15 mouse cellular contexts compared by ENCODE assay signal in the genomic region with DNA sequence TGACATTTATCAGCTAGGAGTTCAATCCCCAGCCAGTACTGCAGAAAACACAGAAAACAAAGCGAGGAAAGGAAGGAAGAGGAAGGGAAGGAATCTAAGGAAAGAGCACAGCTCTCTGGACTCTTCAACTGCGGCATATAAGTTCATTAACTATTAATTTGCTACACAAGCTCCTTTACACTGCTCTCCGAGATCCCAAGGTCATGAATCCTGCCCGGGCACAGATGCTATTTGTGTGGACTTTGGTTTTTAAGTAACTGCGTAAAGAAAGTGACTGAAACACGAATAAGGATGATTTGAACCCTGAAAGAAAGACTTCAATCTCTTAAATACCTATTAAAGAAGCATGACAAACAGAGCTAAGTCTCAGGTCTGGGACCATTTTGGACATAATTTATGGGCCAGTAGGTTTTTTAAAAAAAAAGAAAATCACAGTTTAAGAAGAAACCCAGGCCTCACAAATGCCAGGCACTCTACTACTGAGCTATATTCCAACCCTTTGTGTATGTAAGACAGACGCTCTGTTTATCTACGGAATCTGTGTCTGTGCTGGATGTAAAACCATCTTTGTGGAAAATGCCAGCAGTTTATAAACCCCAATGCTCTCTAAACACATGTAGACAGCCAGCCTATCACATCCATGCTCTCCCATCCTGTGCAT. TPM values are rescaled to one million over a fixed set of nuclear protein-coding genes. Genes with fewer than 3 reads are reported as not detected.
A peak's percentile ranks its signal among the peaks of the same experiment; 100 is the strongest.
DNase-seq lines count a peak whose midpoint lies in the region; ATAC-seq lines count a peak whose summit lies in the region.
"Had no signal": no experiment of that assay in that cellular context is flagged by ENCODE, and none has a peak within 500 bp of the region (broad histone marks: within the 10 kb centered on the region; RNA-seq: fewer than 3 reads in every experiment).

No protein-coding gene starts in this region.

- no peak for DNase-seq in heart, adult 18-20 months
- DNase-seq in liver, result no peak
- no peak for DNase-seq in right cerebral cortex, postnatal 25 days
- no peak for DNase-seq in left cerebral cortex, postnatal 25 days (ENCODE audit: low spot score in 2 of 2)
- DNase-seq: adrenal gland, adult 8-10 months; right cerebral cortex, postnatal 4 days had no signal

- intact Hi-C loops in left cerebral cortex, postnatal 25 days (cut with DNase I), result no loop called here

- H3K27ac ChIP-seq in heart, embryonic 12.5 days (ENCODE audit: poor library complexity, severe bottlenecking), result peak overlapping the region; percentile 33; the same call in 1 of the 2 replicates
- H3K27ac ChIP-seq in liver, embryonic 12.5 days, result peak overlapping the region; percentile 27
- H3K27ac ChIP-seq in intestine, embryonic 16.5 days (ENCODE audit: low read length), result peak overlapping the region; percentile 33
- peak overlapping the region; percentile 56; the same call in 1 of the 2 replicates for H3K27ac ChIP-seq in stomach, embryonic 14.5 days (ENCODE audit: low read length)
- H3K27ac ChIP-seq: hindbrain, embryonic 15.5 days; liver, embryonic 14.5 days had no signal

- H3K4me1 ChIP-seq in heart, embryonic 12.5 days (replicated peaks), result peaks cover 56% of the 10 kb centered on the region
- peaks cover 99% of the 10 kb centered on the region for H3K4me1 ChIP-seq in liver, embryonic 12.5 days
- peaks cover 39% of the 10 kb centered on the region for H3K4me1 ChIP-seq in intestine, embryonic 16.5 days (ENCODE audit: control insufficient read depth, insufficient read depth, low read length)
- H3K4me1 ChIP-seq in stomach, embryonic 14.5 days (ENCODE audit: control insufficient read depth, insufficient read depth, low read length), result peaks cover 31% of the 10 kb centered on the region

- no peak for ATAC-seq in heart, embryonic 12.5 days (ENCODE audit: insufficient number of reproducible peaks, low FRiP score)
- ATAC-seq in liver, embryonic 12.5 days, result no peak
- ATAC-seq in intestine, embryonic 16.5 days, result peak; percentile 38; the same call in 1 of the 2 replicates
- ATAC-seq in stomach, embryonic 14.5 days (ENCODE audit: insufficient number of reproducible peaks, insufficient read depth, low FRiP score, low read depth), result 0 out of 2 replicates have a peak, but pooled peaks have one; percentile 14

- H3K4me2 ChIP-seq in heart, embryonic 12.5 days, result no peak overlapping the region
- no peak overlapping the region for H3K4me2 ChIP-seq in liver, embryonic 12.5 days
- H3K4me2 ChIP-seq in intestine, embryonic 16.5 days (ENCODE audit: low read depth, low read length), result no peak overlapping the region
- no peak overlapping the region for H3K4me2 ChIP-seq in stomach, embryonic 14.5 days (replicated peaks; ENCODE audit: low read depth, low read length)
- H3K4me2 ChIP-seq: hindbrain, embryonic 15.5 days; midbrain, embryonic 11.5 days had no signal

- no peaks in the 10 kb centered on the region for H3K27me3 ChIP-seq in heart, embryonic 12.5 days (replicated peaks)
- H3K27me3 ChIP-seq in liver, embryonic 12.5 days (replicated peaks), result no peaks in the 10 kb centered on the region
- no peaks in the 10 kb centered on the region for H3K27me3 ChIP-seq in intestine, embryonic 16.5 days (replicated peaks; ENCODE audit: control insufficient read depth, insufficient read depth, low read length)
- H3K27me3 ChIP-seq in stomach, embryonic 14.5 days (ENCODE audit: control insufficient read depth, insufficient read depth, low read length), result no peaks in the 10 kb centered on the region
- H3K27me3 ChIP-seq: hindbrain, embryonic 15.5 days had no signal

- H3K9ac ChIP-seq in heart, embryonic 12.5 days, result no peak overlapping the region
- H3K9ac ChIP-seq in liver, embryonic 12.5 days, result 0 out of 2 replicates have a peak overlapping the region, but pooled peaks have one; percentile 8
- H3K9ac ChIP-seq in intestine, embryonic 16.5 days (ENCODE audit: low read depth, low read length), result no peak overlapping the region
- H3K9ac ChIP-seq in stomach, embryonic 14.5 days (replicated peaks; ENCODE audit: low read depth, low read length), result no peak overlapping the region
- H3K9ac ChIP-seq: hindbrain, embryonic 15.5 days; liver, embryonic 14.5 days had no signal

- H3K4me3 ChIP-seq in heart, embryonic 12.5 days, result no peak overlapping the region
- no peak overlapping the region for H3K4me3 ChIP-seq in liver, embryonic 12.5 days
- H3K4me3 ChIP-seq in intestine, embryonic 16.5 days (ENCODE audit: low read length), result no peak overlapping the region
- no peak overlapping the region for H3K4me3 ChIP-seq in stomach, embryonic 14.5 days (ENCODE audit: low read depth, low read length)
- H3K4me3 ChIP-seq: hindbrain, embryonic 15.5 days had no signal

- H3K36me3 ChIP-seq in heart, embryonic 12.5 days, result peaks cover 43% of the 10 kb centered on the region
- H3K36me3 ChIP-seq in liver, embryonic 12.5 days, result peaks cover 47% of the 10 kb centered on the region
- peaks cover 12% of the 10 kb centered on the region for H3K36me3 ChIP-seq in intestine, embryonic 16.5 days (ENCODE audit: control insufficient read depth, insufficient read depth, low read length)
- peaks cover 35% of the 10 kb centered on the region for H3K36me3 ChIP-seq in stomach, embryonic 14.5 days (ENCODE audit: control insufficient read depth, insufficient read depth, low read length)

- no peaks in the 10 kb centered on the region for H3K9me3 ChIP-seq in heart, embryonic 12.5 days (replicated peaks)
- H3K9me3 ChIP-seq in liver, embryonic 12.5 days (replicated peaks), result no peaks in the 10 kb centered on the region
- no peaks in the 10 kb centered on the region for H3K9me3 ChIP-seq in intestine, embryonic 16.5 days (ENCODE audit: control insufficient read depth, low read length)
- H3K9me3 ChIP-seq in stomach, embryonic 14.5 days (ENCODE audit: control insufficient read depth, low read depth, low read length), result no peaks in the 10 kb centered on the region
- H3K9me3 ChIP-seq: hindbrain, embryonic 15.5 days had no signal

- 81% methylated on average over 8 of the region's 8 CpGs for WGBS in heart, embryonic 12.5 days
- 75% methylated on average over 8 of the region's 8 CpGs for WGBS in liver, embryonic 12.5 days (ENCODE audit: insufficient replicate concordance)
- 41% methylated on average over 8 of the region's 8 CpGs for WGBS in intestine, embryonic 16.5 days
- WGBS in stomach, embryonic 14.5 days, result 57% methylated on average over 8 of the region's 8 CpGs

RNA-seq across cellular contexts. Expression of a gene that starts 8.1 kb away (rescaled TPM):
- polyA plus RNA-seq in heart, embryonic 12.5 days (2016; fragmentation: Nextera tagmentation; extraction: Ambion mirVana), result 19.4 and 19.8 TPM in 2 replicates
- total RNA-seq in heart, adult 18-20 months (2021), result 1 to 10 TPM; 7.4 to 7.7 TPM
- 16.8 and 17.7 TPM in 2 replicates for polyA plus RNA-seq in liver, embryonic 12.5 days (2016; fragmentation: Nextera tagmentation; extraction: Ambion mirVana)
- polyA plus RNA-seq in intestine, embryonic 16.5 days (2015; fragmentation: Nextera tagmentation; extraction: Ambion mirVana), result 15.2 and 16.5 TPM in 2 replicates
- polyA plus RNA-seq in stomach, embryonic 14.5 days (2014; fragmentation: Nextera tagmentation; extraction: Ambion mirVana), result 18.0 and 19.2 TPM in 2 replicates
- 10 to 100 TPM; 13.8 to 13.9 TPM for total RNA-seq in left cerebral cortex, postnatal 25 days (2021)

RNA-seq across cellular contexts. Expression of a gene that starts 16.7 kb away (rescaled TPM):
- not detected in 2 replicates for polyA plus RNA-seq in heart, embryonic 12.5 days (2016; fragmentation: Nextera tagmentation; extraction: Ambion mirVana)
- not detected for total RNA-seq in heart, adult 18-20 months (2021)
- polyA plus RNA-seq in liver, embryonic 12.5 days (2016; fragmentation: Nextera tagmentation; extraction: Ambion mirVana), result not detected in 2 replicates
- polyA plus RNA-seq in intestine, embryonic 16.5 days (2015; fragmentation: Nextera tagmentation; extraction: Ambion mirVana), result not detected in 2 replicates
- not detected in 2 replicates for polyA plus RNA-seq in stomach, embryonic 14.5 days (2014; fragmentation: Nextera tagmentation; extraction: Ambion mirVana)
- total RNA-seq in left cerebral cortex, postnatal 25 days (2021), result not detected
- total RNA-seq: adrenal gland, adult 8-10 months; layer of hippocampus, postnatal 25 days; neutrophil, adult 5-6 weeks had no signal
- polyA plus RNA-seq: hindbrain, embryonic 15.5 days; liver, embryonic 14.5 days; midbrain, embryonic 11.5 days had no signal

RNA-seq across cellular contexts. Expression of a gene that starts 41.8 kb away (rescaled TPM):
- polyA plus RNA-seq in heart, embryonic 12.5 days (2016; fragmentation: Nextera tagmentation; extraction: Ambion mirVana), result 10.0 TPM in 2 replicates
- total RNA-seq in heart, adult 18-20 months (2021), result 10 to 100 TPM; 11.1 to 13.5 TPM
- 6.9 and 7.1 TPM in 2 replicates for polyA plus RNA-seq in liver, embryonic 12.5 days (2016; fragmentation: Nextera tagmentation; extraction: Ambion mirVana)
- polyA plus RNA-seq in intestine, embryonic 16.5 days (2015; fragmentation: Nextera tagmentation; extraction: Ambion mirVana), result 10.0 and 10.1 TPM in 2 replicates
- polyA plus RNA-seq in stomach, embryonic 14.5 days (2014; fragmentation: Nextera tagmentation; extraction: Ambion mirVana), result 13.1 and 13.4 TPM in 2 replicates
- 10 to 100 TPM; 10.2 to 13.3 TPM for total RNA-seq in left cerebral cortex, postnatal 25 days (2021)

RNA-seq across cellular contexts. Expression of a gene that starts 50.3 kb away (rescaled TPM):
- 19.2 and 22.0 TPM in 2 replicates for polyA plus RNA-seq in heart, embryonic 12.5 days (2016; fragmentation: Nextera tagmentation; extraction: Ambion mirVana)
- 10 to 100 TPM; 19.7 to 20.8 TPM for total RNA-seq in heart, adult 18-20 months (2021)
- 20.2 and 20.3 TPM in 2 replicates for polyA plus RNA-seq in liver, embryonic 12.5 days (2016; fragmentation: Nextera tagmentation; extraction: Ambion mirVana)
- polyA plus RNA-seq in intestine, embryonic 16.5 days (2015; fragmentation: Nextera tagmentation; extraction: Ambion mirVana), result 59.3 and 63.1 TPM in 2 replicates
- 24.3 and 25.6 TPM in 2 replicates for polyA plus RNA-seq in stomach, embryonic 14.5 days (2014; fragmentation: Nextera tagmentation; extraction: Ambion mirVana)
- total RNA-seq in left cerebral cortex, postnatal 25 days (2021), result 10 to 100 TPM; 16.4 to 19.4 TPM

Comparison
In these comparisons a context has a peak if more than half of its experiments do, and no peak if none do; other contexts are left out.
1. ATAC-seq: peak in intestine, embryonic 16.5 days (single experiment) and stomach, embryonic 14.5 days (single experiment); none in heart, embryonic 12.5 days (single experiment) and liver, embryonic 12.5 days (single experiment).
2. Peak in every context shown above with its lines, with median percentiles within 50 percentile points of each other: H3K27ac ChIP-seq.